Mouse (Mus musculus): ENCODE results near the gene Arfrp1. TPM values are rescaled to one million over a fixed set of nuclear protein-coding genes. Genes with fewer than 3 reads are reported as not detected.

Arfrp1 gene
- total RNA-seq, 2 experiments from 2014 or later, result 41.0 to 47.0 TPM

Other genes with a start within 250 kb of the Arfrp1 start
- 100 to 1,000 TPM; 277 to 291 TPM for gene Kcnq2, start 230.1 kb downstream of the Arfrp1 start, total RNA-seq (2021)
- gene Eef1a2, start 208.4 kb downstream of the Arfrp1 start, total RNA-seq (2021), result 1,000 to 10,000 TPM; 1,080 to 1,201 TPM
- gene Ppdpf, start 178.2 kb downstream of the Arfrp1 start, total RNA-seq (2021), result 100 to 1,000 TPM; 110 to 113 TPM
- gene Ptk6, start 162.6 kb downstream of the Arfrp1 start, total RNA-seq (2021), result not detected
- under 1 TPM; 0.22 to 0.42 TPM for gene Srms, start 152.2 kb downstream of the Arfrp1 start, total RNA-seq (2021)
- gene Fndc11, start 145.4 kb downstream of the Arfrp1 start, total RNA-seq (2021), result not detected
- gene Helz2, start 123.4 kb downstream of the Arfrp1 start, total RNA-seq (2021), result 1 to 10 TPM; 1.8 to 2.1 TPM
- gene Gmeb2, start 77.4 kb downstream of the Arfrp1 start, total RNA-seq (2021), result 10 to 100 TPM; 16.7 to 21.1 TPM
- 100 to 1,000 TPM; 567 to 677 TPM for gene Stmn3, start 50.9 kb downstream of the Arfrp1 start, total RNA-seq (2021)
- gene Rtel1, start 45.7 kb downstream of the Arfrp1 start, total RNA-seq (2021), result 10 to 100 TPM; 27.3 to 34.9 TPM
- gene Zgpat, start 476 bp downstream of the Arfrp1 start, total RNA-seq (2021), result 10 to 100 TPM; 64.9 to 73.6 TPM
- 10 to 100 TPM; 36.1 to 42.0 TPM for gene Lime1, start 14.7 kb upstream of the Arfrp1 start, total RNA-seq (2021)
- 1 to 10 TPM; 6.7 to 7.3 TPM for gene Zbtb46, start 94.0 kb upstream of the Arfrp1 start, total RNA-seq (2021)
- gene Abhd16b, start 127.8 kb upstream of the Arfrp1 start, total RNA-seq (2021), result not detected
- gene Tpd52l2, start 131.7 kb upstream of the Arfrp1 start, total RNA-seq (2021), result 10 to 100 TPM; 75.4 to 79.1 TPM
- 100 to 1,000 TPM; 272 to 281 TPM for gene Dnajc5, start 155.1 kb upstream of the Arfrp1 start, total RNA-seq (2021)
- gene Uckl1, start 219.5 kb upstream of the Arfrp1 start, total RNA-seq (2021), result 10 to 100 TPM; 53.3 to 73.1 TPM
- gene Prpf6, start 226.5 kb upstream of the Arfrp1 start, total RNA-seq (2021), result 10 to 100 TPM; 57.9 to 58.8 TPM
- 100 to 1,000 TPM in 1 of 2 experiments, 10 to 100 TPM in 1; 82.8 to 114 TPM for gene Zfp512b, start 227.4 kb upstream of the Arfrp1 start, total RNA-seq (2021)
- 10 to 100 TPM; 11.7 to 14.2 TPM for gene Samd10, start 233.8 kb upstream of the Arfrp1 start, total RNA-seq (2021)